Mouse (Mus musculus) cerebellum, adult 2 months (tissue): ENCODE results near the gene Adgre4.

ENCODE experiments used
- CTCF ChIP-seq: fragments of 200-500 bp; IDR thresholded peaks from 2 replicates; pipeline ENCODE4 v1.5.1; 2011; ENCODE audit warnings: low read depth, mild to moderate bottlenecking, control low read depth, low read length, moderate library complexity, borderline replicate concordance; ENCODE audit not compliant: insufficient read depth
- POLR2A ChIP-seq: fragments of 200-500 bp; IDR thresholded peaks from 2 replicates; pipeline ENCODE4 v1.6.1; 2011; ENCODE audit warnings: low read length, control low read depth, borderline replicate concordance; ENCODE audit not compliant: insufficient read depth

DNA sequence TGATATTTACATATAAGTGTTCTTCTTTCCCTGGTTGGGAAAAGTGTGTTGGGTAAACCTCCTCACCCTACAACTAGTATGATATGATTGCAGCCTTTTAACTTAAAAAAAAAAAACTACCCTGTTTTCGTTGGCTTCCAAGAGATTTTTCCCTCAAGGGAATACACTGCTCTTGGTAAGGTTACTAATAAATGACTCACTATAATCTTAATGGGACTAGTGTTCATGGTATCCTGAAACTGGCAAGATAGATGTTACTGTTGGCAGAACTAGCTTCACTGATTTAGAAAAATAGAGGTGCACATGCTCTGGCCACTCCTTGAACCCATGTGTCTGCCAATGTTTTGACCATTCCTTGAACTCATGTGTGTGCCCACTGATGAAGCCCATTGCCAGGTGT lies 71.8 kb downstream of the Adgre4 start:
- TF ChIP-seq CTCF = no peak
- TF ChIP-seq POLR2A = no peak
